Mouse (Mus musculus): Measurements from ENCODE around the gene Tmem208.

Gene Tmem208

GRCm38 (mm10) chr8:105331469-105331868, 5.3 kb downstream of the Tmem208 start:
- DNase-seq, result no peak

DNA sequence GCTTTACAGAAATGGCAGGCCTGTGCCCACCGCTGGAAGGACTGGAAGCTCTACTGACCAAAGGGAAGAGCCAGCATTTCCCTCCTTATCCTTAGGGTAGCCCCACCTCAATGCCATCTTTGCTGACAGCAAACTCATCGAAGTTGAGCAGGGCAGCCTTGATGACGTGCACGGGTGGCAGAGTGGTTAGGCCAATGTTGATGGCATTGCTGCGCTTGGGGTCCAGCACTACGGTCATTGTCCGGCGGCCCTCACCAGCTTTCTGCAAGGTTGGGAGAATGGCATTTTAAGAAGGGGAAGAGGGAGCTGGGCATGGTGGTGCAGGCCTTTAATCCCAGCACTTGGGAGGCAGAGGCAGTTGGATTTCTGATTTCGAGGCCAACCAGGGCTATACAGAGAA, 5.8 kb downstream of the Tmem208 start:
- DNase-seq, result no peak

DNA sequence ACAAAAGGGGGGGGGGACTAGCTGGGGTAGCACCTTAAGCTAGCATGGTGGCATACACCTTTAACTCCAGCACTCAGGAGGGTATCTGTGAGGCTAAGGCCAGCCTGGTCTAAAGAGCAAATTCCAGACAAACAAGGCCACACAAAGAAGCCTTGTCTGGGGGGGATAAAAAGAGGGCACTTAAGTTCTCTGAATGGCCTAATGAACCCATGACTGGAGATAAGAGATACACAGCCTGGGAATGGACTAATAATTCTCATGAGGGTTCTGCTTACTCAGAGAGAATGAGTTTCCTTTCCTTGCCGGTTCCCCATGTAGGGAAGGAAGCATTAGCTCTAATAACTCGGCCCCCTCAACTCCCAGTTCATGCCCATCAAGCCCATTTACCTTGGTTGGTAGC, 6.4 kb downstream of the Tmem208 start:
- DNase-seq, result no peak

DNA sequence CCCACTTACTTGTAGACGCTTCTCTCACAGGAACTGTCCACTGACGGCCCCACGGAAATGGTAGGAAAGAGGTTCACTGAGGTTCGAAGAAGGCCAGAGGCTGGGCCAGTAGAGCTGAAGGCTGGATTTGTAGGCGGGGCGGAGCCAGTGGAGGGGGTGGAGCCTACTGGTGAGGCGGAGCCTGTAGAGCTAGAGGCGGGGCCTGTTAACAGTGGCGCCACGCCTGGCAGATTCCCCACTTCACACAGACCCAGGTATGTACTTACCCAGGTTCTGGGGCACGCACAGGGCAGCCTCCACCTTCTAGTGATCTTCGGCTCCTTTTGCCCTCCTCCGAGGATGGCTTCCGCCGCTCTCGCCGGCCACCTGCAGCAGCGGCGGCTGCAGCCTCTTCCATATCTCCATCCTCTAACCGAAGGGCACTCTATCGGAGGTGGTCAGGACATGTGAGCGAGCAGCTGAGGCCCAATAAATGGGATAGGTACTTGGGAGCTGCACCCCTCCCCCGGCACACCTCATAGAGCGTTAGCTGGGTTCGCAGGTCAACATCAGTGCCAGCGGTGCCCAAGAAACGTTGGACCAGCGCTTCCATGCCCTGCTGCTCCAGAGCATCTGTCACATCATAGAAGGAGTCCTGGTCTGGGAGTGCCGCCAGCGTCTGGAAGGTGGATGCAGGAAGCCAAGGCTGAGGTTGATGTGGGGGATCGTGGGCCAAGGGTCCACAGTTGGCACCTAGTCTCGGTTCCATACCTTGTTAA, 10.4 kb downstream of the Tmem208 start:
- DNase-seq, result no peak

- no peak for DNase-seq
Observed at GRCm38 (mm10) chr8:105338992-105339391, 12.8 kb downstream of the Tmem208 start.

DNA sequence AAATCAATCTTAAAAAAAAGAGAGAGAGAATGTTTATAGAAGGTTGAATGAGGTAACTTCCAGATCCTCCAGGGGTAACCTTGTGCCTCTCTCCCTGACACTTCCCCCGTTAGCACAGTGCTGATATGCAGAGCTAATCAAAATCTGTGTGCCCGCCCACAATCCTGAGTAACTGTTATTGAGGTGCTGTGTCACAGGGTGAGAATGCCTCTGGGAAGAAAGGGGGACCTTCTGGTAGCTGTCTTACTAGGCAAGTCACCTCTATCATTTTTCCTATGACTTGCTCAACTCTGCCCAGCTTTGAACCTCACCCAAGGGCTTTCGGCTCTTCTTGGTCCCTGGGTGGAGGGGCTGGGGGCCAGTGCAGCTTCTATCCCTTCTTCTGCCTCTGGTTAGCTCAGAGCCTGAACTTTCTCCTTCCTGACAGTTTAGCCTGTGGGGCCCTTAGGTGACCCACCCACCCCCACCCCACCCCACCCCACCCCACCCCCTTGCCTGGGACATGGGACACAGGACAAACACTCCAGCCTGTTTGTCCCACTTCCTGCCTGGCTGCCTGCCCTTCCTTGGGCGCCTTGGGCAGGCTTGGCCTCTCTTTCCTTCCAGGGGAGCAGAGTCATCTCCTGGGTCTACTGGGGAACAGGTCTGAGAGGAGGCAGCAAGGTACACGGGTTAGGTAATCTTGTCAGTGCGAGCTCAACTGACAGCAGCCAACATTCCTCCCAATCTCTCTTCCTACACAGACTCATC, 13.9 kb downstream of the Tmem208 start:
- no peak for DNase-seq

DNA sequence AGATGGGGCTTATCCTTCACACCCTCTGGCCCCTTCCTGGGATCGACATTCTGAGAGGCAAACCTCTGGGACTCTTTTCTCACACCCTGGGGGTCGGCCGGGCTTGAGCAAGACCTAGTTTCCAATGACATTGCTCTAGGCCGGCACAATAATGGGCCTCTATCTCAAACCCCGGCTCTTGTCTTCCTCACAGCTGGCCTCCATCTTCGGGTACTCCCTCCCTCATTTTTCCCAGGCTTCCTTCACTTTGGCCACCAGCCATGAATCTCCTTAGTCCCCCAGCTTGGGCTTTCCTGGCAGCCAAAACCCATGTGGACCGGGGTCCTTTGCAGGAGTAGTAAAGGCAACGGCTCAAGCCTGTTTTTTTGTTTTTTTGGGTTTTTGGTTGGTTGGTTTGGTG, 15.2 kb downstream of the Tmem208 start:
- DNase-seq, result peak; percentile 16

GRCm38 (mm10) chr8:105342768-105343167, 16.6 kb downstream of the Tmem208 start:
- DNase-seq, result no peak

DNA sequence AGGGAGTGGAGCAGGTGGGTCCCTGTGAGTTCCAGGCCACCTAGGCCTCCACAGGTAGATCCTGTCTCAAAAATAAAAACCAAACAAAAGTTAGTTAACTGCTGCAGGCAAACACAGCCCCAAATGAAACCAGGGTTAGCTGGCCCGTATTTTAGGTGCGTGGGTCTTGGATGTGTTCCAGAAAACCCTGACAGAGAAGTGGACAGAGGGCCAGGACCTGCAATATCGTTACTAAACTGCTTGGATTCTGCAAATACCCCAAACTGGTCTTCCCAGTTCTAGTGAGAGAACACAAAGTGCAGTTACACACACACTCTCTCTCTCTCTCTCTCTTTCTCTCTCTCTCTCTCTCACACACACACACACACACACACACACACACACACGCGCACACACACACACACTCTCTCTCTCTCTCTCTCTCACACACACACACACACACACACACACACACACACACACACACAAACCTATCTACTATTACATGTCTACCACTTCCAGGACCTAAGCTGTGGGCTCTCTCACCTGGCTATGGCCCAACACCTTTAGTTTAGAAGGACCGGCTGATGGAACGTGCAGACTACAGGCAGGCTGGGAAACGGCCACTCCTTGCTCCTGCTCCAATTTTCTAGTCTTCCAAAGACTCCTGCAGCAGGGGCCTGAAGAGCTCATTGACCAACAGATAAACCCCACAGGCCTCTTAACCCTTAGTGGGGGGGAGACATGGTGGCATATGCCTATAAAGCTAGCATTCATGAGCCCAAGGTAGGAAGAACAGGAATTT, 17.8 kb downstream of the Tmem208 start:
- DNase-seq, result no peak

- DNase-seq, result no peak
Observed at GRCm38 (mm10) chr8:105345061-105345975, 19.2 kb downstream of the Tmem208 start.

- peak; percentile 72 for DNase-seq
Observed at GRCm38 (mm10) chr8:105346611-105347427, 20.7 kb downstream of the Tmem208 start.

DNA sequence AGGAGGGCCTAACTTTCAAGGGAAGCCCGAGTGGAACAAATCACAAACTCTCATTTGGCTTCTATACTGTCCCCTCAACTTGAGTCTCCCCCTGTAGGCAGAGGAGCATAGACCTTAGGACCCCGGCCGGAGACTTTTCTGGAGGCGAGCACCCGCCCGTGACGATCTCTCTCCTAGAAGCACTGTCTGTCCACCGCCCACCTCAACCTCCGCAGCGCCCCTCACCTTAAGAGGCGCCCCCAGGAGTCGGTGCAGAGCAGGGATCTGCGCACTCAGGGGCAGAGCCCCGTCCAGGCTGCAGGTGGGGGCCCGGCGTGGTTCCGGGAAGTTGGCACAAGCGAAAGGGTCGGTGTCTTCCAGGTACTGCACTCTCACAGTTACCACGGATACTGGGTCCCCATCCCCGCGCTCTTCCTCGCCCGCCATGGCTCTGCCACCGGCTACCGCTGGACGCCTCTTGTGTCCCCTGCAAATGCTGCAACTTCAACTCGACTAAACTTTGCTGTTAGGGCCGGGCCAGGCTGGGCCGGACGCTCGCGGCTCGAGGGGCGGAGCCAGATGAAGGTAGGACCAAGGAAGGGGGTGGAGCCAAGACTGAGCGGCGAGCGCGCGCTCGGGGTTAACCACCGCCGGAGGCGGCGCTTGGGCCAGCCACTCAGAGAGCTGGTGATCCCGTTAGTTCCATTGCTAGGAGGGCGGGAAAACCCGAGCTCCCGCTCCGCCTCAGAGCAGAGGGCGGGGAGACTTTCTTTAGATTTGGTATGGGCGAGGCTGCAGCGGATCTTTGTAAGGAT, 21.5 kb downstream of the Tmem208 start, which contains the start of gene Fhod1:
Gene Fhod1, minus strand, starts transcription at position 526 of the 794 bp plus-strand sequence.
- peak; percentile 95 for DNase-seq

DNA sequence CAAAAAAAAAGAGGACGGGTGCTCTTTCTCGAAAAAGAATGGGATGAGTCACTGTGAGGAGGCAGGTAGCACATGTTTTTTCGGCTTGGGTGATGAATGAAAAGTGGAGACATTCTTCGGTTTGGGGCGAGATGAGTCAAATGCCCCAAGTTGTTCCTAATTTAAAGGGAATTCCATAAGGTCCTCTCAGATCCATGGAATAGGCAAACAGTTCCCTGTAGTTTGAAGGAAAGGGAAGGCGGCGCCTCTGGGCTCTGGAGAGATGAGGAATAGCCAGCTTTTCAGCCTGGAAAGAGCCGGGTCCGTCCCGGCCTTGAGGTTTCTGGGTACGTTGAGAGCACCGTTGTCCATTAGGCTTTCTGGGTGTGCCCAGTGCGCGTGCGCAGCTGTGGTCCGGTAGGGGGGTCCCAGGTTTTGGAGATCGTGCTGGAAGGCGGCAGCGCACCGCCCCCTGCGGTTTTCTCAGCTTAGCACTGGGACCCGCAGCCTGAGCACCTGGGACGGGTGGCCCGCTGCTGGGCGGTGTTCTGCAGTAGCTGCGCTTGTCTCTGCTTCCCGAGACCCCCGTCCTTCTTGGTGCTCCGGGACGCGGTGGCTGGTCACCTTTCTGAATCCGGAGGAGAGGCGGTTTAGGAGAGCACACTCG, 22.4 kb downstream of the Tmem208 start, which contains the start of gene Slc9a5:
Gene Slc9a5, plus strand, starts transcription at position 394 of the 646 bp plus-strand sequence.
- peak; percentile 81 for DNase-seq

DNA sequence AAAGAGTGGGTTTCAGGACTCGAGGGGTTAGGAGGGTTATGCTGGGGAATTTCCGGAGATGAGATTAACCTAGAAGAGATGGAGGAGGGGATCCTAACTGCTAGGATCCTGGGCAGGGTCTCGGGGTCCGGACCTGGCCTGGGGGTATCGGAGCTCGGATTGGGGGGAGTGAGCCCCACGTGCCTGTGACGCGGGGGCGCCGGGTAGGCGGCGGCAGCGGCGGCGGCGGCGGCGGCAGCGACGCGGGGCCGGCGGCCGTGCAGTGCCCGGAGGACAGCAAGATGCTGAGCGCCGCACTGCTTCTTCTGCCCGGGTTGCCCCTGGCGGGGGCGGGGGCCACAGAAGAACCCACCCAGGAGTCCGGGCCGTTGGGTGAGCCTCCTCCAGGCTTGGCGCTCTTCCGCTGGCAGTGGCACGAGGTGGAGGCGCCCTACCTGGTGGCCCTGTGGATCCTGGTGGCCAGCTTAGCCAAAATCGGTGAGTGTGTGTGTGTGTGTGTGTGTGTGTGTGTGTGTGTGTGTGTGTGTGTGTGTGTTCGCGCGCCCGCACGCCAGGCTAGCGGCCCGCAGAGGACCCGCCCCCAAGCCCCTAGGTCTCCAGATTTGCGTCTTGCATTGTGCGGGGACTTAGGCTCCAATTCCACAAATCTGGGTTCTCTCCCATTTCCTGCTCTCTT, 23.1 kb downstream of the Tmem208 start:
- peak; percentile 74 for DNase-seq

GRCm38 (mm10) chr8:105350186-105350585, 24.0 kb downstream of the Tmem208 start:
- peak; percentile 41 for DNase-seq

DNA sequence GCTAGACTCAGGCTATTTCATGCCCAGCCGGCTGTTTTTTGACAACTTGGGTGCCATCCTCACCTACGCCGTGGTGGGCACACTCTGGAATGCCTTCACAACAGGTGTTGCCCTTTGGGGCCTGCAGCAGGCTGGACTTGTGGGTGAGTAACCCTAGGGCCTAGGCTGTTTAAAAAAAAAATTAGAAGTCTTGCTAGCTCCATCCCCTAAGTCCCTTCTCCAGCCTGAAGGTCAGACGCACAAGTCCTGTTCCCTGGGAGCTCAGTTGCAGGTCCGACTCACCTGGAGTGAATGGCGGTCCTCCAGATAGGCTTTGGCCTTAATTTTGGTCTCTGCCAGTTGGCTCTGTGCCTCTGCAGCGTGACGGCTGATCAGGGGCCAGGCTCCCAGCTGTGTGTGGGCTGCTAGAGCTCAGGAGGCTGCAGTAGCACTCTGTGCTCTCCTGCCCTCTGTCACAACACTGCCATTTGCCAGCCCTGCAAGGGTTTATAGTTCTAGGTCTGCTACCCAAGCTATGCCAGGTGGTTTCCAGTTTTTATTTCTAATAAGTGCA, 27.5 kb downstream of the Tmem208 start:
- peak; percentile 79 for DNase-seq

- DNase-seq, result no peak
Observed at GRCm38 (mm10) chr8:105354549-105354948, 28.4 kb downstream of the Tmem208 start.

DNA sequence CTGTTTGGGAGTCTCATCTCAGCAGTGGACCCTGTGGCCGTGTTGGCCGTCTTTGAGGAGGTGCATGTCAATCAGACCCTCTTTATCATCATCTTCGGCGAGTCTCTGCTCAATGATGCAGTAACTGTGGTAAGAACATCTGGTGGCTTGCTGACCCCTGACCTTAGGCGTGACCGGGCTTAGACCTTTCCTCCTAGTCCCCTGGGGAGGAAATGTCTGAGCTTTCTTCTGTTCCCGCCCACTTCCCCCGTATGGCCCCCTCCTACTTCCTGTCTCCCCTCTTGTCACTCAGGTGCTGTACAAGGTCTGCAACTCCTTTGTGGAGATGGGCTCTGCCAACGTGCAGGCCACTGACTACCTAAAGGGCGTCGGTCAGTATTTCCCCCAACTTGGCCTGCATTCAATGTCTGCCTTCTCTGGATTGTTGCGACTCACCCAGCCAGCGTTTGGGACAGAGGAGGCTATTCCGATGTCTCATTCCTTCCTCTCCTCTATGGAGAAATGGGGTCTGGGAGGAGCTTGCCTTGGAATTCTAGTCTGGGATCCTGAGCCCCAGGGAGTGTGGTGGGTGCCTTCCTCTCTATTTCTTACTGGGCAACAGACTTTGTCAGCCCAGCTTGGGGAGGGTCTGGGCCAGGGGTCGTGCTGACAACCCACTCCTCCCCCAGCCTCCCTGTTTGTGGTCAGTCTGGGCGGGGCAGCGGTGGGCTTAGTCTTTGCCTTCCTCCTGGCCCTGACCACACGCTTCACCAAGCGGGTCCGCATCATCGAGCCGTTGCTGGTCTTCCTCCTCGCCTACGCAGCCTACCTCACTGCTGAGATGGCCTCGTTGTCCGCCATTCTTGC, 29.2 kb downstream of the Tmem208 start:
- peak; percentile 17 for DNase-seq

All from cerebellum, adult 11-12 months (tissue).